Mouse (Mus musculus) thymus, adult 2 months (tissue): ENCODE measurements around the gene Vmn1r111. TPM values are rescaled to one million over a fixed set of nuclear protein-coding genes. Genes with fewer than 3 reads are reported as not detected.
"Not testable (repeated sequence)": the region's sequence is repeated elsewhere in the genome, so short reads cannot be mapped to it uniquely, and the experiment has no call there.

Experiments
- DNase-seq: peaks from one replicate; pipeline ENCODE4 v3.0.0; 2021
- H3K27ac ChIP-seq: fragments of 200-500 bp; 2 replicates; pipeline ENCODE4 v1.5.1; 2012; ENCODE audit warnings: low read length, control low read depth; ENCODE audit not compliant: control insufficient read depth, insufficient read depth
- H3K27me3 ChIP-seq: fragments of 200-500 bp; 2 replicates; pipeline ENCODE4 v1.6.1; 2012; ENCODE audit warnings: mild to moderate bottlenecking, low read length, moderate library complexity, mixed read lengths; ENCODE audit not compliant: control insufficient read depth, insufficient read depth
- H3K36me3 ChIP-seq: fragments of 200-500 bp; 2 replicates; pipeline ENCODE4 v1.6.1; 2012; ENCODE audit warnings: mild to moderate bottlenecking, low read length, moderate library complexity; ENCODE audit not compliant: control insufficient read depth, insufficient read depth
- H3K4me1 ChIP-seq: fragments of 200-500 bp; replicated peaks from 2 replicates; pipeline ENCODE4 v1.6.1; 2012; ENCODE audit warnings: low read length; ENCODE audit not compliant: control insufficient read depth, insufficient read depth
- H3K4me3 ChIP-seq: fragments of 200-500 bp; 2 replicates; pipeline ENCODE4 v1.5.1; 2012; ENCODE audit warnings: mild to moderate bottlenecking, low read length, control low read depth, moderate library complexity; ENCODE audit not compliant: control insufficient read depth, insufficient read depth
- WGBS: fragments of 180-500 bp; shearing (Covaris S2); methylation state at CpG from one replicate; pipeline ENCODE4 v1.1.7; 2018; 5-methylcytosine and 5-hydroxymethylcytosine counted together
- polyA plus RNA-seq: library from polyadenylated mRNA; depleted of rRNA; stranded (reverse); fragments of >200 nt; gene quantifications from 2 replicates; pipeline ENCODE4 v1.2.3, GENCODE M21; 2012; rRNA removed

Gene Vmn1r111
- polyA plus RNA-seq = not detected in 2 replicates

- DNase-seq, H3K27ac ChIP-seq, H3K4me1 ChIP-seq, H3K4me3 ChIP-seq, H3K27me3 ChIP-seq, H3K36me3 ChIP-seq: not testable (repeated sequence)
- no CpG with 5 or more reads among the region's 2 CpGs for WGBS
Observed at GRCm38 (mm10) chr7:20703116-20703515, at the start of gene Vmn1r111. TSS of gene Vmn1r111 (minus strand) at chr7:20703216.

DNA sequence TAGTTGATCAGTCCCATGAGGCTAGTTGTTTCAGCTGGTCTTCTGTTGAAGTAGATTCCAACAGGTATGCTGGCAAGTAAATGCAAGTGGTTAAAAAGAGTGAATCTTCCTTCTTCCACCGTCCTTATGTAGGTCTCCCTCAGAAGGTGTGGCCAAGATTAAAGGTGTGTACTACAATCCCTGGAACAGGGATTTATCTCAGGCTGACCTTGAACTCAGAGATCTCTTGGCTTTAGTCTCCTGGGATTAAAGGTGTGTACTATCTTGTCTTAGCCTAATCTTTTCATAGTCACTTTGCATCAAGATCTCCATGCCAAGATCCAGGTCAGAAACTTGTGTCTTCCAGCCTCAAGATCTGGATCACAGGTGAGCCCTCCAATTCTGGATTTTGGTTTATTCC, 27.5 kb upstream of the Vmn1r111 start, which contains the start of gene Gm10668:
TSS of gene Gm10668 (minus strand) at position 101 of the 400 bp plus-strand sequence.
- H3K36me3 ChIP-seq, H3K4me3 ChIP-seq, H3K4me1 ChIP-seq, H3K27ac ChIP-seq, DNase-seq, H3K27me3 ChIP-seq: not testable (repeated sequence)
- no CpG with 5 or more reads among the region's 1 CpGs for WGBS

GRCm38 (mm10) chr7:20668618-20669017, 34.4 kb downstream of the Vmn1r111 start, which contains the start of gene Vmn1r107:
TSS of gene Vmn1r107 (plus strand) at chr7:20668918.
- H3K4me1 ChIP-seq, DNase-seq, H3K36me3 ChIP-seq, H3K27me3 ChIP-seq, H3K27ac ChIP-seq, H3K4me3 ChIP-seq: not testable (repeated sequence)
- no CpG with 5 or more reads among the region's 3 CpGs for WGBS

Other genes starting within 250 kb of the Vmn1r111 start
- gene Gm10670, start 228.3 kb downstream of the Vmn1r111 start, polyA plus RNA-seq = not detected in 2 replicates
- gene Vmn1r103, start 192.7 kb downstream of the Vmn1r111 start, polyA plus RNA-seq = not detected in 2 replicates
- not detected in 2 replicates for gene Vmn1r104, start 169.4 kb downstream of the Vmn1r111 start, polyA plus RNA-seq
- gene Gm5726, start 157.5 kb downstream of the Vmn1r111 start, polyA plus RNA-seq = not detected in 2 replicates
- not detected in 2 replicates for gene Gm4141, start 127.0 kb downstream of the Vmn1r111 start, polyA plus RNA-seq
- not detected in 2 replicates for gene Gm4513, start 104.2 kb downstream of the Vmn1r111 start, polyA plus RNA-seq
- not detected in 2 replicates for gene Vmn1r107, start 34.3 kb downstream of the Vmn1r111 start, polyA plus RNA-seq
- not detected in 2 replicates for gene Gm10668, start 27.4 kb upstream of the Vmn1r111 start, polyA plus RNA-seq
- gene Vmn1r112, start 68.0 kb upstream of the Vmn1r111 start, polyA plus RNA-seq = not detected in 2 replicates
- gene Vmn1r113, start 84.1 kb upstream of the Vmn1r111 start, polyA plus RNA-seq = not detected in 2 replicates
- not detected in 2 replicates for gene Vmn1r114, start 109.0 kb upstream of the Vmn1r111 start, polyA plus RNA-seq
- not detected in 2 replicates for gene Vmn1r115, start 141.8 kb upstream of the Vmn1r111 start, polyA plus RNA-seq
- gene Vmn1r116, start 169.0 kb upstream of the Vmn1r111 start, polyA plus RNA-seq = not detected in 2 replicates
- gene Vmn1r117, start 180.9 kb upstream of the Vmn1r111 start, polyA plus RNA-seq = not detected in 2 replicates
- gene Vmn1r118, start 209.1 kb upstream of the Vmn1r111 start, polyA plus RNA-seq = not detected in 2 replicates